Mouse (Mus musculus) urinary bladder, postnatal 36 days (tissue): ENCODE results near the gene Irf3.

Source experiments
- DNase-seq, 2 experiments: peaks; one replicate each; pipeline ENCODE4 v3.0.0; 2022; ENCODE audit warnings: low spot score in 2 of 2, mixed read lengths in 1 of 2

Irf3 gene

GRCm38 (mm10) chr7:44997231-44997939 is at the start of gene Irf3:
TSS of gene Irf3 (plus strand) at chr7:44997648.
- DNase-seq: peak; percentile 95 to 96

- no peak for DNase-seq
These were observed 47.5 kb upstream of the Irf3 start for GRCm38 (mm10) chr7:44949922-44950321.

GRCm38 (mm10) chr7:44951960-44952359 is 45.5 kb upstream of the Irf3 start:
- peak; percentile 80 to 86 for DNase-seq

- DNase-seq: peak; percentile 93 to 95
These were observed 44.7 kb upstream of the Irf3 start for GRCm38 (mm10) chr7:44952611-44953306.

DNA sequence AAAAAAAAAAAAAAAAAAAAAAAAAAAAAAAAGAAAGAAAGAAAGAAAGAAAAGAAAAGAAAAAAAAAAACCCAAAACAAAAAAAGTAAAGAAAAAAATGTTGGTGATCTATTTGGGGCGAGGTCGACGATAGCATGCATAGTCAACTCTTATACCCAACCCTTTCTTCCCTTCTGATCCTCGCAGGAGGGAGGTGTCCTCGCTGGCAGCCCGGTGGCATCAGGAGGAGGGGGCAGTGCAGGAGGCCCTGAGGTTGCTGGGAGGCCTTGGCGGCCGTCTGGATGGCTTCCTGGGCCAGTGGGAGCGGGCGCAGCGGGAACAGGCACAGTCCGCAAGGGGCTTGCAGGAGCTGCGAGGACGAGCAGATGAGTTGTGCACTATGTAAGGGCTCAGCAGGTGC is 43.9 kb upstream of the Irf3 start:
- no peak for DNase-seq

GRCm38 (mm10) chr7:44954091-44954885 is 43.2 kb upstream of the Irf3 start:
- no peak for DNase-seq

DNA sequence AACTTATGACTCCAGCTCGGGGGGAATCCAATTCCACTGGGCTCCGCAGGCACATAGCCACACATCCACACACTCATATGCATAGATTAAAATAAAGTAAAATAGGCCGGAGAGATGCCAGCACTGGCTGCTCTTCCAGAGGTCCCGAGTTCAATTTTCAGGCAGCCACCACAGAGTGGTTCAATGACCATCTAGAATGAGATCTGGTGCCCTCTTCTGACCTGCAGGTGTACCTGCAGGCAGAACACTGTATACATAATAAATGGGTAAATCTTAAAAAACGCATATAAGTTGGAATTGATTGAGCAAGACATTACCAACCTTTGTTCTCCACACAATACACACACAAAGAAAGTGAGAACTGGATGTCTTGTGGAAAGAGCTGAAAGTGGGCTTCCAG is 41.8 kb upstream of the Irf3 start:
- DNase-seq: no peak

DNA sequence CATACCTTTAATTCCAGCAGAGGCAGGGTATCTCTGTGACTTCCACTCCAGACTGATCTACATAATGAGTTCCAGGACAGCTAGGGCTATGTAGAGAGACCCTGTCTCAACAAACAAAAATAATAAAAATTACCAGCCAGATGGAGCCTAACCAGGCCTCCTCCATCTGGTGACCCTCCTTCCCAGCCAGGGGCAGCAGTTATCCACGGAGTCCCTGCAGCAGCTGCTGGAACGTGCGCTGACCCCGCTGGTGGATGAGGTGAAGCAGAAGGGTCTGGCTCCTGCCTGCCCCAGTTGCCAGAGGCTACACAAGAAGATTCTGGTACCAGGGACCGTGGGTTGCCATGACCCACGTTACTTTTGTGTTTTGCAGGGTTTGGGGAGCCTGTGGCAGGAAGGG is 41.2 kb upstream of the Irf3 start:
- no peak for DNase-seq

- peak; percentile 49 to 77 for DNase-seq
These were observed 40.1 kb upstream of the Irf3 start for GRCm38 (mm10) chr7:44957183-44957835.

DNA sequence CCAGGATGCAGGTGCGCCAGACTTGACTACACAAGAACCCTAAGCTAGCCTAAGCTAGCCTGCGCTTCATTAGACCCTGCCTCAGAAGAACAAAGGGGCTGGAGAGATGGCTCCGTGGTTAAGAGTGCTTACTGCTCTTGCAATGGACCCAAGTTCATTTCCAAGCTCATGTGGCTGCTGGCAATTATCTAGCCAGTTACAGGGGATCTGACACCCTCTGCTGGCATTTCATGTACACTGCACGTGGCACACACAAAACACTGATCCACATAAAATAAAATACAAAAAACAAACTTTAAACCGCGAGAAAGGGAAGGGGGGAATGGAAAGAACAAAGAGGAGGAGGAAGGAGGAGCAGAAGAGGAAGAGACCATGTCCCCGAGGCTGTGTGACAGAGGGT is 39.2 kb upstream of the Irf3 start:
- DNase-seq: peak in 1 of 2 experiments; percentile 43

DNA sequence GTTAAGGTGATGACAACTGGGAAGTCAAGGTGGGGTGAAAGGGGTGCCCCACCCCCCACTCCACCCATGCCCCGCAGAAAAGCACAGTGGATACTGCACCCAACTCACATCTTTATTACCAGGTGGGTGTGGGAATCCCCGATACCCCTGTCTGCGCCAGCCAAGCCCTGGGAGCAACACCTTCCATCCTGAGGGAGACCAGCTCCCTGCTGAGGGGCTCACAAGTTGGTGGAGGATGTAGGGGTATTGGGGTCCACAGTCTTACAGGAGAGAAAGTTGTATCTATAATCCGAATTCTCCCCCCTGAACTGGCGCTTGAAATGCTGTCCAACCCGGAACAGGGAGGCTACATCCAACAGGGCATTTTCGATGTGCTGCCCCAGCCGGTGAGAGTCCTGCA is 38.2 kb upstream of the Irf3 start:
- no peak for DNase-seq

GRCm38 (mm10) chr7:44959874-44960511 is 37.5 kb upstream of the Irf3 start:
- no peak for DNase-seq

- no peak for DNase-seq
These were observed 36.9 kb upstream of the Irf3 start for GRCm38 (mm10) chr7:44960512-44960910.

- DNase-seq: no peak
These were observed 35.1 kb upstream of the Irf3 start for GRCm38 (mm10) chr7:44962337-44962736.

DNA sequence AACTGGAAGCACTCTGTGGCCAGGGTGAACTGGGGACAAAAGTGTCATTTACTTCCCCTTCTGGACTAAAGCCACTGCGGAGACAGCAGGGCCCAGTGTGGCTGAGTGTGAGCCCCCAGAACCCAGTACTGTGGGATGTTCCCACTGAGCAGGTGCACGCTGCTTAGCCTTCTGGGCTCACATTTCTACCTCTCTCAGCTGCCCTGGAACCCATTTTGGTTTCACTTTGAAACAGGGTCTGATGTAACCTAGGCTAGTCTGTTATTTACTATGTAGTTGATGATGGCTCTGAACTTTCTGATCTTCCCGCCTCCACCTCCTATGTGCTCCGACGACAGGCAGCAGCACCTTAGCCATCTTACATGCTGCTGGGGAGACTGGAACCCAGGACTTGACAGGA is 34.6 kb upstream of the Irf3 start:
- no peak for DNase-seq

GRCm38 (mm10) chr7:44964990-44965389 is 32.5 kb upstream of the Irf3 start:
- DNase-seq: no peak

GRCm38 (mm10) chr7:44965975-44966374 is 31.5 kb upstream of the Irf3 start:
- no peak for DNase-seq

- no peak for DNase-seq
These were observed 30.8 kb upstream of the Irf3 start for GRCm38 (mm10) chr7:44966638-44967037.

- DNase-seq: peak; percentile 69 to 85
These were observed 27.2 kb upstream of the Irf3 start for GRCm38 (mm10) chr7:44970231-44970691.

GRCm38 (mm10) chr7:44971142-44971541 is 26.3 kb upstream of the Irf3 start:
- no peak for DNase-seq

DNA sequence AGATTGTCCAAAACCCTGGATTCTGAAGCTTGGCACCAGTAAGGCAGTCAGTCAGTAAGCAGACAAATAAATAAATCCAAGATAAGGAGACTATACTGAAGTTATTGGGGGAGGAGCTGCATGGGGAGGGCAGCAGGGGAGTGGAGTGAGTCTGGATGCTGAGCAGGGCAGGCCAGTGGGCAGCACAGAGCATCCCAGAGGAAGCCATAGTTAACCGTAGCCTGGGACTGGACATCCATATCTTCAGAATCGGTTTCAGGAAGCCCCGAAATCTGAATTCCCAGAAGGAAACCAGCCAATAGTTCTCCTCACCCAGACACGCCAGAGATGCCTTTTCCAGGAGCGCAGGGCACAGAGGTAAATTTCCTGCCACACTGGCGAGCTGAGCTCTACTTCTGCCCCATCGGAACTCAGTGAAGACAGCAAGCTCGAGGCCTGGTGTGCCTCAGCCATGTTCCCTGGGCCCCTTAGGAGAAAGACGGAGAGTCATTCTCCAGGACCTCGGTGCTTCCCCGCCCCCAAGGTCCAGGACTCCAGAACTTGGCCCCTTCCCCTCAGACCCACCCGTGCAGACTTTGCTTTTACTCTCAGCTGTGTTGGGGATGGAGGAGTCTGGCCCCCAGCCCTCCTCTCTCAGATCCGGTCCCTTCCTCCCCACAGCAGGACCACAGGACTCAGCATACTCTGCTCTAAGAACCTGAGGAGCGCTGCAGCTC is 23.9 kb upstream of the Irf3 start:
- DNase-seq: no peak
